Mouse (Mus musculus): ENCODE results near the gene Dppa4. TPM values are rescaled to one million over a fixed set of nuclear protein-coding genes. Genes with fewer than 3 reads are reported as not detected.
"Not testable (repeated sequence)": the region's sequence is repeated elsewhere in the genome, so short reads cannot be mapped to it uniquely, and the experiment has no call there.

Dppa4 gene
- polyA plus RNA-seq, 1 experiment from 2014 or later, result not detected

- no peak overlapping the region for H3K27ac ChIP-seq (replicated peaks)
- ATAC-seq (ENCODE audit: extremely low read depth, insufficient number of reproducible peaks, low FRiP score, low TSS enrichment), result no peak
- no peaks in the 10 kb centered on the region for H3K9me3 ChIP-seq
- WGBS, result 87% methylated on average over 4 of the region's 4 CpGs
- H3K36me3 ChIP-seq, result no peaks in the 10 kb centered on the region
- H3K9ac ChIP-seq, result no peak overlapping the region
- no peaks in the 10 kb centered on the region for H3K4me1 ChIP-seq
- H3K4me2 ChIP-seq, result no peak overlapping the region
- no peak overlapping the region for H3K4me3 ChIP-seq
- no peaks in the 10 kb centered on the region for H3K27me3 ChIP-seq (replicated peaks)
Measured at GRCm38 (mm10) chr16:48285517-48285916, 2.0 kb downstream of the Dppa4 start.

- Histone ChIP-seq H3K4me1 (peaks cover 6% of the 10 kb centered on the region), H3K36me3 (no peaks in the 10 kb centered on the region), H3K27me3 (replicated peaks) (no peaks in the 10 kb centered on the region), H3K9me3 (no peaks in the 10 kb centered on the region), H3K4me3 (no peak overlapping the region), H3K4me2 (no peak overlapping the region), H3K9ac (no peak overlapping the region), H3K27ac (replicated peaks) (no peak overlapping the region)
- WGBS, result 32% methylated on average over 14 of the region's 14 CpGs
- ATAC-seq (ENCODE audit: extremely low read depth, insufficient number of reproducible peaks, low FRiP score, low TSS enrichment), result no peak
Measured at GRCm38 (mm10) chr16:48297384-48298136, 14.0 kb downstream of the Dppa4 start.

- no peaks in the 10 kb centered on the region for H3K9me3 ChIP-seq
- no peak overlapping the region for H3K9ac ChIP-seq
- no peaks in the 10 kb centered on the region for H3K36me3 ChIP-seq
- no peak overlapping the region for H3K4me3 ChIP-seq
- H3K4me2 ChIP-seq, result no peak overlapping the region
- WGBS, result 71% methylated on average over 3 of the region's 3 CpGs
- no peak for ATAC-seq (ENCODE audit: extremely low read depth, insufficient number of reproducible peaks, low FRiP score, low TSS enrichment)
- no peak overlapping the region for H3K27ac ChIP-seq (replicated peaks)
- no peaks in the 10 kb centered on the region for H3K27me3 ChIP-seq (replicated peaks)
- H3K4me1 ChIP-seq, result peaks cover 6% of the 10 kb centered on the region
Measured at GRCm38 (mm10) chr16:48299884-48300283, 16.4 kb downstream of the Dppa4 start.

GRCm38 (mm10) chr16:48303509-48303908 is 20.0 kb downstream of the Dppa4 start, which contains the start of gene Dppa2:
Dppa2 (plus strand) TSS chr16:48303908.
- no peaks in the 10 kb centered on the region for H3K4me1 ChIP-seq
- H3K27me3 ChIP-seq (replicated peaks), result no peaks in the 10 kb centered on the region
- H3K4me3 ChIP-seq, result no peak within 1 kb of the TSS
- WGBS, result 83% methylated on average over 7 of the region's 7 CpGs
- ATAC-seq (ENCODE audit: extremely low read depth, insufficient number of reproducible peaks, low FRiP score, low TSS enrichment), result no peak
- H3K4me2 ChIP-seq, result no peak within 1 kb of the TSS
- no peaks in the 10 kb centered on the region for H3K9me3 ChIP-seq
- H3K36me3 ChIP-seq, result no peaks in the 10 kb centered on the region
- no peak within 1 kb of the TSS for H3K27ac ChIP-seq (replicated peaks)
- H3K9ac ChIP-seq, result no peak within 1 kb of the TSS

GRCm38 (mm10) chr16:48303983-48304382 is 20.4 kb downstream of the Dppa4 start:
- no peak overlapping the region for H3K27ac ChIP-seq (replicated peaks)
- H3K9me3 ChIP-seq, result no peaks in the 10 kb centered on the region
- no peaks in the 10 kb centered on the region for H3K27me3 ChIP-seq (replicated peaks)
- no peak for ATAC-seq (ENCODE audit: extremely low read depth, insufficient number of reproducible peaks, low FRiP score, low TSS enrichment)
- WGBS, result 61% methylated on average over 3 of the region's 3 CpGs
- no peaks in the 10 kb centered on the region for H3K4me1 ChIP-seq
- H3K4me3 ChIP-seq, result no peak overlapping the region
- H3K9ac ChIP-seq, result no peak overlapping the region
- H3K36me3 ChIP-seq, result no peaks in the 10 kb centered on the region
- no peak overlapping the region for H3K4me2 ChIP-seq

GRCm38 (mm10) chr16:48308916-48309315 is 25.4 kb downstream of the Dppa4 start:
- H3K27ac ChIP-seq (replicated peaks); H3K4me3 ChIP-seq; H3K9me3 ChIP-seq; ATAC-seq (ENCODE audit: extremely low read depth, insufficient number of reproducible peaks, low FRiP score, low TSS enrichment); H3K4me1 ChIP-seq; H3K4me2 ChIP-seq; H3K36me3 ChIP-seq; H3K9ac ChIP-seq; H3K27me3 ChIP-seq (replicated peaks): not testable (repeated sequence)
- WGBS, result 86% methylated on average over 10 of the region's 10 CpGs

GRCm38 (mm10) chr16:48309912-48310630 is 26.5 kb downstream of the Dppa4 start:
- 73% methylated on average over 12 of the region's 12 CpGs for WGBS
- H3K4me1 ChIP-seq, result no peaks in the 10 kb centered on the region

GRCm38 (mm10) chr16:48315294-48315693 is 31.8 kb downstream of the Dppa4 start:
- Histone ChIP-seq H3K4me2 (no peak overlapping the region), H3K9ac (no peak overlapping the region), H3K27ac (replicated peaks) (no peak overlapping the region), H3K4me3 (no peak overlapping the region), H3K9me3 (no peaks in the 10 kb centered on the region), H3K36me3 (no peaks in the 10 kb centered on the region), H3K4me1 (no peaks in the 10 kb centered on the region), H3K27me3 (replicated peaks) (no peaks in the 10 kb centered on the region)
- no peak for ATAC-seq (ENCODE audit: extremely low read depth, insufficient number of reproducible peaks, low FRiP score, low TSS enrichment)
- WGBS, result 77% methylated on average over 3 of the region's 3 CpGs

More at GRCm38 (mm10) chr16:48309912-48310630, 26.5 kb downstream of the Dppa4 start:
- H3K36me3 ChIP-seq, result no peaks in the 10 kb centered on the region
- H3K27ac ChIP-seq (replicated peaks), result no peak overlapping the region
- H3K4me2 ChIP-seq, result no peak overlapping the region
- H3K9me3 ChIP-seq, result no peaks in the 10 kb centered on the region
- H3K4me3 ChIP-seq, result no peak overlapping the region
- no peak for ATAC-seq (ENCODE audit: extremely low read depth, insufficient number of reproducible peaks, low FRiP score, low TSS enrichment)
- no peaks in the 10 kb centered on the region for H3K27me3 ChIP-seq (replicated peaks)
- H3K9ac ChIP-seq, result no peak overlapping the region

GRCm38 (mm10) chr16:48320781-48321180 is 37.2 kb downstream of the Dppa4 start:
- 94% methylated on average over 6 of the region's 6 CpGs for WGBS
- ATAC-seq (ENCODE audit: extremely low read depth, insufficient number of reproducible peaks, low FRiP score, low TSS enrichment), result no peak
- H3K4me3 ChIP-seq, result no peak overlapping the region
- H3K9me3 ChIP-seq, result no peaks in the 10 kb centered on the region
- H3K9ac ChIP-seq, result no peak overlapping the region
- H3K4me2 ChIP-seq, result no peak overlapping the region
- no peaks in the 10 kb centered on the region for H3K4me1 ChIP-seq
- H3K27ac ChIP-seq (replicated peaks), result no peak overlapping the region
- H3K27me3 ChIP-seq (replicated peaks), result no peaks in the 10 kb centered on the region
- no peaks in the 10 kb centered on the region for H3K36me3 ChIP-seq

GRCm38 (mm10) chr16:48323133-48323532 is 39.6 kb downstream of the Dppa4 start:
- H3K4me1 ChIP-seq, result no peaks in the 10 kb centered on the region
- no peaks in the 10 kb centered on the region for H3K9me3 ChIP-seq
- no peak for ATAC-seq (ENCODE audit: extremely low read depth, insufficient number of reproducible peaks, low FRiP score, low TSS enrichment)
- no peaks in the 10 kb centered on the region for H3K36me3 ChIP-seq
- no peak overlapping the region for H3K9ac ChIP-seq
- no peaks in the 10 kb centered on the region for H3K27me3 ChIP-seq (replicated peaks)
- H3K27ac ChIP-seq (replicated peaks), result no peak overlapping the region
- H3K4me3 ChIP-seq, result no peak overlapping the region
- 69% methylated on average over 6 of the region's 6 CpGs for WGBS
- H3K4me2 ChIP-seq, result no peak overlapping the region

GRCm38 (mm10) chr16:48323602-48324345 is 40.2 kb downstream of the Dppa4 start:
- H3K9ac ChIP-seq, result no peak overlapping the region
- no peak overlapping the region for H3K4me2 ChIP-seq
- H3K9me3 ChIP-seq, result no peaks in the 10 kb centered on the region
- no peaks in the 10 kb centered on the region for H3K27me3 ChIP-seq (replicated peaks)
- WGBS, result 76% methylated on average over 8 of the region's 8 CpGs
- H3K4me1 ChIP-seq, result no peaks in the 10 kb centered on the region
- no peaks in the 10 kb centered on the region for H3K36me3 ChIP-seq
- ATAC-seq (ENCODE audit: extremely low read depth, insufficient number of reproducible peaks, low FRiP score, low TSS enrichment), result no peak
- no peak overlapping the region for H3K4me3 ChIP-seq
- no peak overlapping the region for H3K27ac ChIP-seq (replicated peaks)

All from heart, embryonic 13.5 days (tissue).